Mouse (Mus musculus) spleen, adult 2 months (tissue): Measurements from ENCODE around the gene Rap1a. TPM values are rescaled to one million over a fixed set of nuclear protein-coding genes. Genes with fewer than 3 reads are reported as not detected.

Experiments
- DNase-seq, 2 experiments: peaks; one replicate each; pipeline versions ENCODE4 v3.0.0 to v3.0.0-alpha.2; 2012 to 2021; ENCODE audit warnings: low spot score in 2 of 2, low read depth in 1 of 2
- H3K27ac ChIP-seq: fragments of 200-500 bp; 2 replicates; pipeline ENCODE4 v1.5.1; 2012; ENCODE audit warnings: low read length, inconsistent platforms; ENCODE audit not compliant: insufficient read depth
- H3K27me3 ChIP-seq: fragments of 200-500 bp; 2 replicates; pipeline ENCODE4 v1.6.1; 2012; ENCODE audit warnings: mild to moderate bottlenecking, moderate library complexity, low read length, inconsistent platforms; ENCODE audit not compliant: control insufficient read depth, insufficient read depth
- H3K36me3 ChIP-seq: fragments of 200-500 bp; 2 replicates; pipeline ENCODE4 v1.6.1; 2012; ENCODE audit warnings: mild to moderate bottlenecking, low read length, inconsistent platforms; ENCODE audit not compliant: control insufficient read depth, insufficient read depth
- H3K4me1 ChIP-seq: fragments of 200-500 bp; 2 replicates; pipeline ENCODE4 v1.6.1; 2011; ENCODE audit warnings: inconsistent platforms; ENCODE audit not compliant: control insufficient read depth, insufficient read depth, insufficient read length
- H3K4me3 ChIP-seq: fragments of 200-500 bp; 2 replicates; pipeline ENCODE4 v1.5.1; 2011; ENCODE audit warnings: mild to moderate bottlenecking, inconsistent platforms; ENCODE audit not compliant: insufficient read depth, insufficient read length; ENCODE audit errors: extremely low read depth
- CTCF ChIP-seq: fragments of 200-500 bp; IDR thresholded peaks from 2 replicates; pipeline ENCODE4 v1.5.1; 2011; ENCODE audit warnings: mild to moderate bottlenecking, inconsistent platforms; ENCODE audit not compliant: insufficient read depth, insufficient read length, insufficient replicate concordance; ENCODE audit errors: extremely low read depth
- POLR2A ChIP-seq: fragments of 200-500 bp; IDR thresholded peaks from 2 replicates; pipeline ENCODE4 v1.6.1; 2011; ENCODE audit warnings: low read depth, low read length, inconsistent platforms
- WGBS: fragments of 180-500 bp; shearing (Covaris S2); methylation state at CpG from one replicate; pipeline ENCODE4 v1.1.7; 2018; 5-methylcytosine and 5-hydroxymethylcytosine counted together
- polyA plus RNA-seq: library from polyadenylated mRNA; depleted of rRNA; stranded (reverse); fragments of >200 nt; gene quantifications from 2 replicates; pipeline ENCODE4 v1.2.3, GENCODE M21; 2012

The Rap1a gene
- polyA plus RNA-seq, 1 experiment, result 8.0 TPM

DNA sequence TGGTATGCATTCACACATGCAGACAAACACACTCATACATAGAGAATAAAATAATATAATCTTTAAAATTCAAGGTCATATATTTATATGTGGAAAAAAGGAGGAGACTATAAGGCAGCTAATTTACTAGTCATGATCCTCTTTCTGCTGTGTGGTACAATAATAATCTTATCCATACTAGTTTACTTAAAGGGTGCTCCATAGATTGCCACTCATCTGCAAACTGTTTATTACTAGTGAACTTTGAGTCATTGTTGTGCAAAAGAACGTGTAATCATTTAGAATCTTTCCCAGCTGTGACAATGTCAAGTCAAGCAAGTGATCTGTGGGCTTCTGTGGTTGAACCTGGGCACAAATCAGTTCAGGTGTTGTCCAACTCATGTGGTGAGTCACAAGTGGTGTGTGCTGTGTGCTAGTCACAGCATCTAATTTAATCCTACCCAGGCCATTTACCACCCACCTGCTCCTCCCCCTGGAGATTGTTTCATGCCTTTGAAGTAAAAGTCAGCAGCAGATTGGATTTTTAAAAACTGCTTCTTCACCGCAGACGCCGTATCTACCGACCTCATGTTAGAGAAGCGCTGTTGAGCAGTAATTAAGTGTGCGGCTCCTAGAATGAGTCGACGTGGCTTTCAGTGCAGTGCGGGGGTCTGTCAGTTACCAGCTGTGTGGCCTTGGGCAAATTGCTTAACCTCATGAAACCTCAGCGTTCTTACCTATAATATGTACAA is 5.5 kb upstream of the Rap1a start:
- no peak for DNase-seq
- Histone ChIP-seq H3K27me3 (no peaks in the 10 kb centered on the region), H3K4me1 (peaks cover 9% of the 10 kb centered on the region), H3K27ac (no peak overlapping the region), H3K4me3 (no peak overlapping the region), H3K36me3 (no peaks in the 10 kb centered on the region)
- 86% methylated on average over 11 of the region's 11 CpGs for WGBS
- TF ChIP-seq CTCF (no peak), POLR2A (no peak)

DNA sequence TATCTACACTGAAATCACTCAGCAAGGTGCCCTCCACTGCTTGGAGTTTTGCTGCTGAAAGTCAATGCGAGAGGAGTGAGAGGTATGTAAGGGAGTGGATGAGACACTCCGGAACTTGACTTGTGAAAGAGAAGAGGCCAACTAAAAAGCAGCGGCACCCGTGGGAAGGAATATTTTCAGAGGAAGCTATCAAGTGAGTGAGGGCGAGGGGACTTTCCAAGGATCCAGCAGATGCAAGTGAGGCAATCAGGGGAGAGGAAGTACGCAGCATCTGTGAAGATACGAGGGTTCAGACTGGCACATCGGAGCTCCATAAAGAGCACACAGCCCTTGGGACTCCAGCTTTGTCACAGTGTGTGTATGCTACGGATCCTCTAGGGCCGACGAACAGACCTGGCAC is 2.5 kb upstream of the Rap1a start:
- H3K4me1 ChIP-seq, result peaks cover 18% of the 10 kb centered on the region
- H3K36me3 ChIP-seq, result no peaks in the 10 kb centered on the region
- 67% methylated on average over 11 of the region's 11 CpGs for WGBS
- no peaks in the 10 kb centered on the region for H3K27me3 ChIP-seq
- no peak overlapping the region for H3K4me3 ChIP-seq
- TF ChIP-seq POLR2A (no peak), CTCF (no peak)
- no peak for DNase-seq
- H3K27ac ChIP-seq, result peak overlapping the region; percentile 27

GRCm38 (mm10) chr3:105800675-105801190 is 403 bp downstream of the Rap1a start:
- 1% methylated on average over 45 of the region's 59 CpGs for WGBS
- DNase-seq, result peak in 1 of 2 experiments; percentile 35
- no peaks in the 10 kb centered on the region for H3K36me3 ChIP-seq
- TF ChIP-seq CTCF (no peak), POLR2A (no peak)
- peak overlapping the region; percentile 77 for H3K27ac ChIP-seq
- H3K27me3 ChIP-seq, result no peaks in the 10 kb centered on the region
- H3K4me3 ChIP-seq, result peak overlapping the region; percentile 69
- H3K4me1 ChIP-seq, result peaks cover 27% of the 10 kb centered on the region

- Histone ChIP-seq H3K4me3 (peak overlapping the region; percentile 69), H3K36me3 (no peaks in the 10 kb centered on the region), H3K4me1 (peaks cover 27% of the 10 kb centered on the region), H3K27me3 (no peaks in the 10 kb centered on the region), H3K27ac (peak overlapping the region; percentile 77)
- no peak for TF ChIP-seq POLR2A
- no peak for TF ChIP-seq CTCF
- DNase-seq, result no peak
- under 1% methylated on average over 12 of the region's 12 CpGs for WGBS
Measured at GRCm38 (mm10) chr3:105800156-105800674, 921 bp downstream of the Rap1a start.

- DNase-seq, result no peak
- no peak for TF ChIP-seq CTCF
- no peak for TF ChIP-seq POLR2A
- Histone ChIP-seq H3K4me3 (peak overlapping the region; percentile 24; the same call in 1 of the 2 replicates), H3K27ac (peak overlapping the region; percentile 77), H3K36me3 (no peaks in the 10 kb centered on the region), H3K4me1 (peaks cover 27% of the 10 kb centered on the region), H3K27me3 (no peaks in the 10 kb centered on the region)
- 21% methylated on average over 4 of the region's 4 CpGs for WGBS
Measured at GRCm38 (mm10) chr3:105799375-105799774, 1.8 kb downstream of the Rap1a start.

GRCm38 (mm10) chr3:105798770-105799169 is 2.4 kb downstream of the Rap1a start:
- no peak for DNase-seq
- TF ChIP-seq CTCF (no peak), POLR2A (no peak)
- 27% methylated on average over 2 of the region's 2 CpGs for WGBS
- Histone ChIP-seq H3K36me3 (no peaks in the 10 kb centered on the region), H3K4me3 (peak overlapping the region; percentile 44), H3K27me3 (no peaks in the 10 kb centered on the region), H3K4me1 (peaks cover 27% of the 10 kb centered on the region), H3K27ac (peak overlapping the region; percentile 66)

GRCm38 (mm10) chr3:105797427-105797826 is 3.7 kb downstream of the Rap1a start:
- Histone ChIP-seq H3K4me1 (peaks cover 23% of the 10 kb centered on the region), H3K4me3 (no peak overlapping the region), H3K27ac (peak overlapping the region; percentile 34; the same call in 1 of the 2 replicates), H3K27me3 (no peaks in the 10 kb centered on the region), H3K36me3 (no peaks in the 10 kb centered on the region)
- no peak for DNase-seq
- 54% methylated on average over 2 of the region's 2 CpGs for WGBS
- TF ChIP-seq POLR2A, result no peak
- TF ChIP-seq CTCF, result no peak
